Mouse (Mus musculus) lung, postnatal 36 days (tissue): ENCODE data around the gene Izumo3.
"Not testable (repeated sequence)": the region's sequence is repeated elsewhere in the genome, so short reads cannot be mapped to it uniquely, and the experiment has no call there.

Source experiments
- DNase-seq: peaks from one replicate; pipeline ENCODE4 v3.0.0; 2022; ENCODE audit warnings: mixed read lengths

Izumo3 gene

DNA sequence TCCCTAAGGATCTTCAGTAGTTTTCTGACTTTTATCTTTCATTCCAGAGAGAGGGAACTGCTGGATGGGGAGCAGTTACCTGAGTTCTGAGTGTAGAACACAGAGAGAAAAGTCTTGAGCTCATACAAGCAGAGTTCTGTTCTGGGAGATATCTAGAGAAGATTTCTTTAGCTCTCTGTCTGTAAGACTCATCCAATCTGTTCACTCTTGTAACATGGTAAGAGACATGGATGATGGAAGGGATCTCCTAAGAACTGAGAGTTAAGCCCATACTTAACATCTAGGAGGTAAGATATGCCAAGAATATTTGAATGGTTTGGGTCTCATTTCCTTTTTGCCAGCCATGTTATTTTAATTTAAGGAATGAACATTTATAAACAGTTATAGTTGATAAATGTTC lies at the start of gene Izumo3:
Gene Izumo3 (minus strand): TSS at position 101 of the 400 bp plus-strand sequence.
- no peak for DNase-seq

DNA sequence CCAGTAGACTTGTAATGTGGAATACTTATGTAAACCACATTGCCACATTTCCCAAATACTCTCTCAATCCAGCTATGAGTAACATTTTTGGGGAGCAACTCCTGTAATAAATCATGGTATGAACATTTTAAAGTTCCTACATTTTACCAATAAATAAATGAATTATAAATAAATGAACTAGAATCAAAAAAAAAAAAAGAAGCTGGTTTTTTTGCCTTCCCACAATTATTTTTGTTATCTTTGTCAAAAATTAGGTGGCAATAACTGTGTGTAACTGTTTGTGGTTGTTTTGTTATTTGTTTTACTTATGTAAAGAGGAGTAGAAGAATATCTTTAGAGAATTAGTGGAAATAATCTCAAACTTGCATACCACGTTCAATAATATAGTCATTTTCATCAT lies 44.6 kb upstream of the Izumo3 start, which contains the start of gene Gm12666:
Gene Gm12666 (minus strand): TSS at position 101 of the 400 bp plus-strand sequence.
- DNase-seq = not testable (repeated sequence)

DNA sequence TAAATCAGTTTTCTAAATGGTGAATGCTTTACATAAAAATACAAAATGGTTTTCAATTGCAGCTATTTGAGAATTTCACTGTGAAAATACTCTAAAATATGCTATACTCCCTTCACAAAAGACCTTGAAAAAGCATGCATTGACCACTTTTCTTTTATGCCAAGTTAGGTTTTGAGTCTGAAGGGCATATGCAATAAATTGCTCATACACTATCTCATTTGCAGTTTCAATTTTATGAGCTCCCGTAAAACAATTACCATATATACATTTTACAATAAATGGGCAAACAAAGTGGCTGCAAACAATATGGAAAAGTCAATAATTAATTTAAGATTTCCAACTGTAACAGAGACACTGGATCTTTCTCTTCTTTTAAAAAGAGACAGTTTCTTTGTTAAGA lies 5.6 kb upstream of the Izumo3 start:
- no peak for DNase-seq

DNA sequence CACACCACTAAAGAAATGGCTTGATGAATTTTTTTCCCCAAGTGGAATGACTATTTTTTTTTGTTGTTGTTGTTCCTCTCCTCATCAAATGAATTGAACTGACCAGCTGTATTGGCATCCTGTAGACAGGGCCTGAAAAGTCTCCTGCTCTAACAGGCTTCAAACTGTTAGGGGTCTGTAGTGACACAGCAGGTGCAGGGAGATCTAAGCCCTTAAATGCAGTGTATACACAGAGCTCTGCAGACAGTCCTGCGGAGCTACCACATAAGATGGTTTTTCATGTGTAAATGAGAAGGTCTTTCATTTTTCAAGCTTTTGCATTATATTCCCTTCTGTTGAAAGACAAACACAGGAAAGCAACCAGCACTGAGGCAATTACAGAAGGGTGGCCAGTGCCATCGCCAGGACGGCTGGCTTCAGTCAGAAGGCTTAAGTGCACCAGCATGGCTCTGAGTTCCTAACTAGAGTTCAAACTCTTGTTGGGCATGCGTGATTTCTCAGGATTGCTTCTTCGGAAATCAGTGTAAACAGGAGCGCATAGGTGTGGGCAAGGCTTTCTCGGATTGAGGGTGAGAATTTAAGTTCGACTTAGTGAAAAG lies 35.5 kb downstream of the Izumo3 start:
- no peak for DNase-seq

DNA sequence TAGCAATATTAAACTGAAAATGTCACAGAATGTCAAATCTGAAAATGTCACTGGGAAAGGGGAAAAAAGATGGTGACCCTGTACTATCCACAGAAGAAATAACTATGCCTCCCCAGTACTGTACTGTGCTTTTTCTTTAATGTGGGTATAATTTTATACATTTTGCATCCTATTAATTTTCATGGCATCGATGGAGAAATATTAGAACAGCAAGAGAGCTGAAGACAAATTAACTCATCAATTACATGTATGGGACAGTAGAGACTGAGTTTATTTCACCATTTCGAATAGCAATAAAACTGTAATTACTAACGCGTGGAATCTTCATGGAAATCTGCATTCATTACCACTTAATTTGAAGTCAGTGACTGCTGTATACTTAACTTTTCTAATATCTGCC lies 49.6 kb downstream of the Izumo3 start:
- DNase-seq = no peak

DNA sequence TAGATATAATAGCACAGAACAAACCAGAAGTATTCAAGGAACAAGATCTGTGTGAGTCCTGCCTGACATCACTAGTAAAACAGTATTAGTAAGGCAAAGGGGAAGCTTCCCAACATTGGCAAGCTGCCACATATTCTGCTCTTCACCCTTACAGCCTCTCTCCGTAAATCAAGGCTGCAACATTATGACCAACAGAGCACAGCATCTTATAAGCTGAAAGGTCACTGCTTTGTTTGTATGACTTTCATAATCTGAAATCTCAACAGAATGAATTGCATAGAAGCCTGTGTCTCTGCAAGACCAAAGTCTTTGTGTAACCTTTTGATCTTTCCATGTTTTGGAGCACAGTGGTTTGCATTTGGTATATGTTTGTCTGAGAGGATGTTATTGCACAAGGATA lies 51.1 kb downstream of the Izumo3 start:
- no peak for DNase-seq
